Mouse (Mus musculus) heart, adult 18-20 months (tissue): ENCODE measurements around the gene Ero1l. TPM values are rescaled to one million over a fixed set of nuclear protein-coding genes. Genes with fewer than 3 reads are reported as not detected.
A peak's percentile ranks its signal among the peaks of the same experiment; 100 is the strongest.

Source experiments
- DNase-seq, 2 experiments: peaks; one replicate each; pipeline ENCODE4 v3.0.0; 2021 to 2022; ENCODE audit warnings: mixed read lengths in 1 of 2
- total RNA-seq, 2 experiments: library from RNA; stranded (reverse); gene quantifications; 2 replicates each; pipeline ENCODE4 v1.2.3; 2021

The Ero1l gene
- total RNA-seq, 2 experiments from 2014 or later: 19.9 to 24.9 TPM

DNA sequence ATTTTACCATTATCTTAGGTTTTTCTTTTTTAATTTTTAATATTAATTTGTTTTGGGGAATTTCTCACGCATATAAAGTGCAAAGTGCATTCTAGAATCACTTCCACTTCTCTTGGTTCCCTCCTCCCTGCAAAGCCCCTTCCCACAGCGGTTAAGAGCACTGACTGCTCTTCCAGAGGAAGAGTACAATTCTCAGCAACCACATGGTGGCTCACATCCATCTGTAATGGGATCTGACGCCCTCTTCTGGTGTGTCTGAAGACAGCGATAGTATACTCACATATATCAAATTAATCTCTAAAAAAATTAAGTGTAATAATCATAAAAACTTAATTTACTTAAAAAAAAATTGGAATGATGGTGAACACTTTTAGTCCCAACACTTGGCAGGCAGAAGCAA, 14.2 kb downstream of the Ero1l start:
- DNase-seq: no peak

- DNase-seq: no peak
These were observed 14.6 kb downstream of the Ero1l start for GRCm38 (mm10) chr14:45303939-45304338.

DNA sequence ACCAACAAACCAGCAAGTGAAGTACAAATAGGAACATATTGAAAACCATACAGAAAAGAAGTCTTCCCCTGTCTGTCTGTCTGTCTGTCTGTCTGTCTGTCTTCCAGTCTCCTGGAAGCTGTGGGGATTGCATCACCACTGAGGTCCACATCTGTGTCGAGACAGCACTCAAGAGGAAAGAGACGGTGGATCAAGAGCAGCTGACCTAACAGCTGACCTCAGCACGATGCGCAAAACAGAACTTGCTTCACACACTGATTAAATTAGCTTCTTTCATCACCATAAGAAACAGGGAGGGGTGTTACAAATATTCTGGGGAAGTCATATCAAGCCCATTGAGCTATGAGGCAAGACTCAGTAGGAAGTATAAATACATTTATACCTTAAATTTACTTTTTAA, 27.0 kb downstream of the Ero1l start:
- peak in 1 of 2 experiments; percentile 19 for DNase-seq

DNA sequence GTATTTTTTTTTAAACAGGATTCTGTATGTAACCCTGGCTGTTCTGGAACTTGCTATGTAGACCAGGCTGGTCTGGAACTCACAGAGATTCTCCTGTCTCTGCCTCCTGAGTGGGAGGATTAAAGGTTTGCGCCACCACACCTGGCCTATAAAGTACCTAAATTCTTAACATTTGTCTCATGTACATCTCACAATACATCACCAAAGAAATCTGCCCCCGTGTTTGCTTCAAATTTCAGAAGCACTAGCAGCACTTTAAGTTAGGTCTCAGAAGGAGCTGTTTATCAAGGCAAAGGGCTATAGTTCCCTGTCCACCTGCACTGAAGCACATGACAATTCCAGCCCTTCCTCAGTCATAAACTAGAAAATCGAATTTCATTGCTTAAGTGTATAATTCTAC, 36.5 kb downstream of the Ero1l start:
- DNase-seq: no peak

DNA sequence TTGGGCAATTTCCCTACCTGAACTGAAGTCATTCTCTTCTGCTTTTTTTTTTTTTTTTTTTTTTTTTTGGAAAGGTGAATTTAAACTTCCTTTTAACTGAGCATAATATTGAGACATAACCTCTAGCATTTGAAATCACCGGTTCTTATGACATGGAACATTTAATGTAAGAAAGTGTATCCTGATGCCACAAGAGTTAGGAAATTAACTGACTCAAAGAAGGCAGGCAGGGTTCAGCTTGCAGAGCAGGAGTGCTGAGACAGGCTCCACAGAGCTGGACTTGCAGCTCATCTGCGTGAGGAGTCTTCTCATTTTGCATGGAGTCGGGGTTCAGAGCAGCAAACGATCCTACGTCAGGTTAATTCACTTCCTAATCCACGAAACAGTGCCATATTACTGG, 42.8 kb downstream of the Ero1l start:
- no peak for DNase-seq

GRCm38 (mm10) chr14:45263831-45264592, 54.6 kb downstream of the Ero1l start:
- DNase-seq: no peak

GRCm38 (mm10) chr14:45251548-45252076, 67.0 kb downstream of the Ero1l start:
- no peak for DNase-seq

- DNase-seq: no peak
These were observed 77.0 kb downstream of the Ero1l start for GRCm38 (mm10) chr14:45241613-45242012.

- DNase-seq: no peak
These were observed 79.5 kb downstream of the Ero1l start for GRCm38 (mm10) chr14:45239042-45239441.

Other genes starting within 250 kb of the Ero1l start
- gene Gpr137c, start 99.1 kb downstream of the Ero1l start, total RNA-seq: 1 to 10 TPM; 5.8 to 6.9 TPM
- gene Txndc16, start 98.4 kb downstream of the Ero1l start, total RNA-seq: 10 to 100 TPM in 1 of 2 experiments, 1 to 10 TPM in 1; 9.7 to 12.1 TPM
- 10 to 100 TPM; 97.5 to 98.3 TPM for gene Psmc6, start 11.0 kb upstream of the Ero1l start, total RNA-seq
- gene Styx, start 32.3 kb upstream of the Ero1l start, total RNA-seq: 10 to 100 TPM; 28.0 to 30.0 TPM
- 10 to 100 TPM; 13.4 to 15.2 TPM for gene Gnpnat1, start 86.1 kb upstream of the Ero1l start, total RNA-seq
- 100 to 1,000 TPM; 215 to 269 TPM for gene Fermt2, start 211.3 kb upstream of the Ero1l start, total RNA-seq